Mouse (Mus musculus) limb, embryonic 11.5 days (tissue): Measurements from ENCODE around the gene Gm20696. TPM values are rescaled to one million over a fixed set of nuclear protein-coding genes. Genes with fewer than 3 reads are reported as not detected.

Experiments used
- ATAC-seq: fragments of 200-750 bp; cut with Nextera tagmentation; 2 replicates; pipeline ENCODE4 v1.8.0; 2017; ENCODE audit warnings: low read depth; ENCODE audit not compliant: insufficient number of reproducible peaks, low FRiP score, low TSS enrichment
- DNase-seq: peaks from one replicate; pipeline ENCODE4 v3.0.0-alpha.2; 2015; ENCODE audit warnings: low spot score
- H3K27ac ChIP-seq: fragments of 300-500 bp; sonication (generic); replicated peaks from 2 replicates; pipeline ENCODE4 v1.5.1; 2014; ENCODE audit warnings: low read depth, mild to moderate bottlenecking, low read length
- H3K27me3 ChIP-seq: fragments of 300-500 bp; sonication (generic); 2 replicates; pipeline ENCODE4 v1.6.1; 2014; ENCODE audit warnings: mild to moderate bottlenecking, low read length, mixed read lengths; ENCODE audit not compliant: control insufficient read depth, insufficient read depth
- H3K36me3 ChIP-seq: fragments of 300-500 bp; sonication (generic); 2 replicates; pipeline ENCODE4 v1.6.1; 2014; ENCODE audit warnings: mild to moderate bottlenecking, low read length, moderate library complexity, mixed read lengths; ENCODE audit not compliant: control insufficient read depth, insufficient read depth
- H3K4me1 ChIP-seq: fragments of 300-500 bp; sonication (generic); 2 replicates; pipeline ENCODE4 v1.6.1; 2014; ENCODE audit warnings: low read length, mixed read lengths; ENCODE audit not compliant: control insufficient read depth, insufficient read depth
- H3K4me2 ChIP-seq: fragments of 300-500 bp; sonication (generic); 2 replicates; pipeline ENCODE4 v1.6.1; 2014; ENCODE audit warnings: low read depth, mild to moderate bottlenecking, moderate library complexity; ENCODE audit not compliant: severe bottlenecking
- H3K4me3 ChIP-seq: fragments of 300-500 bp; sonication (generic); 2 replicates; pipeline ENCODE4 v1.5.1; 2014; ENCODE audit warnings: low read depth, low read length
- H3K9ac ChIP-seq: fragments of 300-500 bp; sonication (generic); 2 replicates; pipeline ENCODE4 v1.6.1; 2014; ENCODE audit warnings: mild to moderate bottlenecking, low read length
- H3K9me3 ChIP-seq: fragments of 300-500 bp; sonication (generic); 2 replicates; pipeline ENCODE4 v1.6.1; 2016; ENCODE audit warnings: low read length; ENCODE audit not compliant: control insufficient read depth
- WGBS: fragments of 180-500 bp; shearing (Covaris S2); extraction: QIAGEN DNeasy Blood & Tissue Kit; methylation state at CpG from one replicate; pipeline ENCODE4 v1.1.7; 2014; 5-methylcytosine and 5-hydroxymethylcytosine counted together
- polyA plus RNA-seq: library from polyadenylated mRNA; unstranded; fragments of >200 nt; fragmentation: Nextera tagmentation; extraction: Ambion mirVana; gene quantifications from 2 replicates; pipeline ENCODE4 v1.2.1, GENCODE M21; 2014

The Gm20696 gene
- polyA plus RNA-seq, 1 experiment from 2014 or later = 4.0 TPM

DNA sequence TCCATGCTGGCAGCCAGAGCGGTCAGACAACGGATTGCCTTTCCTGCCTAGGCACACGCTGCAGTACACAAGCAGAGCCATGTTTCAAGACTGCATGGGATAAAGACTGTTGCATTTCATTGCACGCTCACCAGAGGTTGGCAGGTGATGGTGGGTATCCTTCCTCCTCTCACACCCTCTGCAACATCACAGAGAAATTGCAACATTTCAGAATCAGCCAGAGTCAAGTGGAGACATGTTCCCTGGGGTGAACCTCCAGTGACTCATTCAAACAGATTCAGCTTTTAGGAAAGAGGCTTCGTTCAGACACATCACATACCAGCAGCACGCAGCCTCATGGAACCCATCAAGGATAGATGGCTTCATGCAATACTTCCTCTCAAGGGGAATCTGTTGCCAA, 274.1 kb downstream of the Gm20696 start:
- Histone ChIP-seq H3K27ac (no peak overlapping the region), H3K4me1 (peaks cover 5% of the 10 kb centered on the region), H3K27me3 (no peaks in the 10 kb centered on the region), H3K4me2 (no peak overlapping the region), H3K4me3 (no peak overlapping the region), H3K9me3 (no peaks in the 10 kb centered on the region), H3K36me3 (no peaks in the 10 kb centered on the region), H3K9ac (no peak overlapping the region)
- ATAC-seq (no peak), DNase-seq (no peak)
- 91% methylated on average over 6 of the region's 6 CpGs for WGBS

GRCm38 (mm10) chr6:99388741-99389675, 277.6 kb downstream of the Gm20696 start:
- Histone ChIP-seq H3K4me2 (no peak overlapping the region), H3K4me3 (no peak overlapping the region), H3K27ac (no peak overlapping the region), H3K27me3 (no peaks in the 10 kb centered on the region), H3K9me3 (no peaks in the 10 kb centered on the region), H3K4me1 (peaks cover 5% of the 10 kb centered on the region), H3K36me3 (no peaks in the 10 kb centered on the region), H3K9ac (no peak overlapping the region)
- DNase-seq = no peak
- ATAC-seq = no peak
- WGBS = 78% methylated on average over 19 of the region's 19 CpGs

DNA sequence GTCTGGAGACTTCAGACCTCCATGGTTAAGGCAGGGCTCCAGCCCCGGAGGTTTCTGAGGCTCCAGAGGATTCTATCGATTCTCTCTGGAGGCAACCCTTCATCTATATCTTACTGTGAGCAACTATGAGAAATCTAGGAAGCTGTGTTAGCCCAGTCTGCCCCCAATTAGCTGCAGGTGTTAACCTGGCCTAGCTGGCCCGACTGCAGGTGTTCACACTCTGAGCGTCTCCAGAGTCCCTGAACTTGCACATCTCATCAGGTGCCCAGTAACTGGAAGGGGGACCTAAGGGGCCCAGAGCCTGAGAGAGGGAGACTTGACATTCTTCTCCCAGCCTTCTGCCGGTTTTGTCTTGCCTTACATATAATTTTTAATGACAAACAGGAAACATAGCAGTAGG, 278.6 kb downstream of the Gm20696 start:
- WGBS = 76% methylated on average over 5 of the region's 5 CpGs
- Histone ChIP-seq H3K4me1 (peaks cover 5% of the 10 kb centered on the region), H3K4me3 (no peak overlapping the region), H3K27ac (no peak overlapping the region), H3K9ac (no peak overlapping the region), H3K36me3 (no peaks in the 10 kb centered on the region), H3K27me3 (no peaks in the 10 kb centered on the region), H3K4me2 (no peak overlapping the region), H3K9me3 (no peaks in the 10 kb centered on the region)
- no peak for ATAC-seq
- DNase-seq = no peak

GRCm38 (mm10) chr6:99385059-99385604, 281.5 kb downstream of the Gm20696 start:
- no peak overlapping the region for H3K9ac ChIP-seq
- H3K4me2 ChIP-seq = no peak overlapping the region
- H3K27ac ChIP-seq = no peak overlapping the region
- peaks cover 6% of the 10 kb centered on the region for H3K4me1 ChIP-seq
- WGBS = 94% methylated on average over 2 of the region's 2 CpGs
- no peaks in the 10 kb centered on the region for H3K27me3 ChIP-seq
- ATAC-seq = no peak
- no peaks in the 10 kb centered on the region for H3K36me3 ChIP-seq
- no peak overlapping the region for H3K4me3 ChIP-seq
- DNase-seq = no peak
- no peaks in the 10 kb centered on the region for H3K9me3 ChIP-seq

GRCm38 (mm10) chr6:99383846-99384472, 282.6 kb downstream of the Gm20696 start:
- no peak overlapping the region for H3K9ac ChIP-seq
- no peaks in the 10 kb centered on the region for H3K36me3 ChIP-seq
- DNase-seq = no peak
- no peak for ATAC-seq
- WGBS = 85% methylated on average over 4 of the region's 4 CpGs
- H3K4me3 ChIP-seq = no peak overlapping the region
- H3K27me3 ChIP-seq = no peaks in the 10 kb centered on the region
- H3K4me2 ChIP-seq = no peak overlapping the region
- no peak overlapping the region for H3K27ac ChIP-seq
- H3K4me1 ChIP-seq = peaks cover 7% of the 10 kb centered on the region
- H3K9me3 ChIP-seq = no peaks in the 10 kb centered on the region

- H3K4me1 ChIP-seq = peaks cover 13% of the 10 kb centered on the region; the same call in 1 of the 2 replicates
- 91% methylated on average over 5 of the region's 5 CpGs for WGBS
Observed at GRCm38 (mm10) chr6:99380146-99380545, 286.5 kb downstream of the Gm20696 start.

GRCm38 (mm10) chr6:99378997-99379710, 287.4 kb downstream of the Gm20696 start:
- no peak for ATAC-seq
- no peaks in the 10 kb centered on the region for H3K9me3 ChIP-seq
- H3K27me3 ChIP-seq = no peaks in the 10 kb centered on the region
- H3K9ac ChIP-seq = no peak overlapping the region
- no peak overlapping the region for H3K4me2 ChIP-seq
- H3K4me3 ChIP-seq = no peak overlapping the region
- H3K4me1 ChIP-seq = peaks cover 13% of the 10 kb centered on the region; the same call in 1 of the 2 replicates
- no peaks in the 10 kb centered on the region for H3K36me3 ChIP-seq
- DNase-seq = no peak
- WGBS = 61% methylated on average over 7 of the region's 7 CpGs
- no peak overlapping the region for H3K27ac ChIP-seq

More at GRCm38 (mm10) chr6:99380146-99380545, 286.5 kb downstream of the Gm20696 start:
- Histone ChIP-seq H3K36me3 (no peaks in the 10 kb centered on the region), H3K9ac (no peak overlapping the region), H3K27me3 (no peaks in the 10 kb centered on the region), H3K27ac (no peak overlapping the region), H3K4me3 (no peak overlapping the region), H3K9me3 (no peaks in the 10 kb centered on the region), H3K4me2 (no peak overlapping the region)
- DNase-seq = no peak
- no peak for ATAC-seq

DNA sequence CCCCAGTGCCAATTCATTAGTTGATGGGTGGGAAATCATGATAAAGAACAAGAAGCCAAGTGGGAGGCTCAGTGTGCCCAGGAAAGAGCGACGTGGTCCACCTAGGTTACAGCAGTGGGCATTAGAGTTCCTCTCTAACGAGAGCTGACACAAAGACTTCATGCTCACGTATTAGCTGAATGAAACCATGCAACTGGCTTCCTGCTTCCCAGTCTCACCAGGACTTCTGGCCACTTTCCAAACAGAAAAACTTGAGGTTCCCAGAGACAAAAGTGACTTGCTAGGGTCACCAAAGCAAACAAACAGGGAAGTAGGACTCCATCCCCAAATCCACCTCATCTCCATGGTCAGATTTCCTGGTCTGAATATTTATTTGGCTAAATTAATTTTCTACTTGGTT, 288.9 kb downstream of the Gm20696 start:
- H3K9ac ChIP-seq = no peak overlapping the region
- no peaks in the 10 kb centered on the region for H3K27me3 ChIP-seq
- 0 out of 2 replicates have a peak overlapping the region, but pooled peaks have one; percentile 33 for H3K27ac ChIP-seq
- peaks cover 13% of the 10 kb centered on the region; the same call in 1 of the 2 replicates for H3K4me1 ChIP-seq
- no peak for ATAC-seq
- DNase-seq = no peak
- 59% methylated on average over 4 of the region's 4 CpGs for WGBS
- H3K36me3 ChIP-seq = no peaks in the 10 kb centered on the region
- no peak overlapping the region for H3K4me2 ChIP-seq
- H3K9me3 ChIP-seq = no peaks in the 10 kb centered on the region
- H3K4me3 ChIP-seq = no peak overlapping the region
